Mouse (Mus musculus) frontal cortex, adult (tissue): ENCODE measurements around the gene Npas3.

Experiments used
- ATAC-seq: cut with Nextera tagmentation; 2 replicates; pipeline ENCODE4 v1.9.2; 2017; ENCODE audit warnings: mild to moderate bottlenecking, moderate library complexity, mixed read lengths; ENCODE audit not compliant: low TSS enrichment

Npas3 gene

DNA sequence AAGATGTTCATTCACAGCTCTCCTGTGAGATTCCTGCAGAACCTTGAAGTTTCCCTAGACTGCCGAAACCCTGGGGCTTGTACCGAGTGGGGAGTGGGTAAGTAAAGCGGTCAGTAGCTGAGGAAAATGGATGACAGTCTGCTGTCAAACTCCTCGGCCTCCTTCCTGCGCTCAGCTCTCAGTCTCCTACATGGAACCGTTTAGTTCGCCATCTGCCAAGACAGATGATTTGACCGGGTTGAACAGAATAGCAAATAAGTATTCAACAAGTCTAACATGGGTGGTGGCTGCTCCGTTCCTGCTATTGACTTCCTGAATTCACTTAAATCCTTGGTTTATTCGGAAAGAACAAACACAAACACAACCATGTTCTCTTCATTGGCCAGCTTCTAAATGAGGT is 541.0 kb downstream of the Npas3 start:
- no peak for ATAC-seq

GRCm38 (mm10) chr12:53794718-53795400 is 546.4 kb downstream of the Npas3 start:
- ATAC-seq, result no peak

GRCm38 (mm10) chr12:53801831-53802230 is 553.4 kb downstream of the Npas3 start:
- no peak for ATAC-seq

DNA sequence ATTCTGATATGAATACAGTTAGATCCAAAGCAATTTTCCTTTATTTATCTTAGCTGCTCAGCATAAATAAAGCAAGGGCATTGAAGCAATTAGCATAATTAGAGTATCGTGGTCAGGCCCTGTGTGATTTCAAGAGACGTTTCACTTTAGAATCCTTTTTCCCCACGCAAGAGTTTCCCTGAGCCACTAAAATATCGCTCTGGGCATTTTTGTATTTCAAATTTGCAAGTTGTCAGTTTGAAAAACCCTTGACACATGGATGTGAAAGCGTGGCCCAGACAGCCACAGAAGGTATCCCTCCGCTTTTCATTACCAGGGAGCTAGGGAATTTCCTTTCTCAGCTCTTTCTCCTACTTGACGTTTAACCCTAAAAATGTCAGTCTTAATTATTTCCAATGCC is 553.9 kb downstream of the Npas3 start:
- no peak for ATAC-seq

GRCm38 (mm10) chr12:53810081-53810480 is 561.6 kb downstream of the Npas3 start:
- ATAC-seq, result no peak

DNA sequence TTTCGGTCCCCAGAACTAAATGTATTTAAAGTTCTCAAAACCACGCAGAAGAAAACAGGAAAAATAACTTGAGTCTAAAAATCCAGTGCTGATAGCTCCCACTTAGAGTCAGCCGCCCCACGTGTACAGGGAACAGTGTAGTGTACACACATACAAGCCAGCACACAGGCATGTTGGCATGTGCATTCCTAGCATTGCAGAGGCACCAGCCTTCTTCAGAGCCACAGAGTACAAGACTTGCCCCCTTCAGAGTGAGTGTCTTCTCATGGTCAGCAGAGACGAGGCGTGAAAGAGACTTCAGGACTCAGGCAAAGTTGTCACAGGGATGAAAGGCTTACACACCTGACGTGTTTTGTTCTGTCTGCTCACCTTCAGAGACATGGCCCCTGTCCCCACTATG is 565.8 kb downstream of the Npas3 start:
- no peak for ATAC-seq

- no peak for ATAC-seq
These were observed 571.5 kb downstream of the Npas3 start for GRCm38 (mm10) chr12:53819982-53820381.

- no peak for ATAC-seq
These were observed 574.4 kb downstream of the Npas3 start for GRCm38 (mm10) chr12:53822881-53823280.

GRCm38 (mm10) chr12:53825251-53825650 is 576.8 kb downstream of the Npas3 start:
- ATAC-seq, result no peak

- ATAC-seq, result peak; percentile 81
These were observed 577.6 kb downstream of the Npas3 start for GRCm38 (mm10) chr12:53825898-53826605.

- no peak; the same call in 1 of the 2 replicates for ATAC-seq
These were observed 578.3 kb downstream of the Npas3 start for GRCm38 (mm10) chr12:53826812-53827211.

- no peak for ATAC-seq
These were observed 584.1 kb downstream of the Npas3 start for GRCm38 (mm10) chr12:53832590-53832989.

DNA sequence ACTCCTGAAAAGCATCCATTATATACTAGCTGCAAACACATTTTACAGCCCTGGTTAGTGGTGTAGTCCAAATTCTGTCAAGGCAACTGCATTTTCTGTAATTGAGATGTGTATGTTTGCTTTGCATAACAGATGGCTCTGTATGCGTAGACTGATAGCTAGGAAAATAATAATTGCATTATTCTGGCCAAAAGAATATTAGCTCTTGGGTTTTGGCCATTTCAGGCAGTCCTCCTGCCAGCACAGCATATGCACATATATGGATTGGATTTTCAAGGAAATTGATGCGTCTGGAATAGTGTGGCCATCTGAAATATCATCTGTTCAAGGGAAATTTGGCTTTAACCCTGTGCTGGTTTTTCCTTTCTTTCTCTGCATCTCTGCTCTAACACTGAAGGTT is 584.9 kb downstream of the Npas3 start:
- no peak for ATAC-seq

- no peak for ATAC-seq
These were observed 587.7 kb downstream of the Npas3 start for GRCm38 (mm10) chr12:53836031-53836790.

- no peak for ATAC-seq
These were observed 588.9 kb downstream of the Npas3 start for GRCm38 (mm10) chr12:53837408-53837807.

GRCm38 (mm10) chr12:53838541-53838940 is 590.1 kb downstream of the Npas3 start:
- ATAC-seq, result no peak

DNA sequence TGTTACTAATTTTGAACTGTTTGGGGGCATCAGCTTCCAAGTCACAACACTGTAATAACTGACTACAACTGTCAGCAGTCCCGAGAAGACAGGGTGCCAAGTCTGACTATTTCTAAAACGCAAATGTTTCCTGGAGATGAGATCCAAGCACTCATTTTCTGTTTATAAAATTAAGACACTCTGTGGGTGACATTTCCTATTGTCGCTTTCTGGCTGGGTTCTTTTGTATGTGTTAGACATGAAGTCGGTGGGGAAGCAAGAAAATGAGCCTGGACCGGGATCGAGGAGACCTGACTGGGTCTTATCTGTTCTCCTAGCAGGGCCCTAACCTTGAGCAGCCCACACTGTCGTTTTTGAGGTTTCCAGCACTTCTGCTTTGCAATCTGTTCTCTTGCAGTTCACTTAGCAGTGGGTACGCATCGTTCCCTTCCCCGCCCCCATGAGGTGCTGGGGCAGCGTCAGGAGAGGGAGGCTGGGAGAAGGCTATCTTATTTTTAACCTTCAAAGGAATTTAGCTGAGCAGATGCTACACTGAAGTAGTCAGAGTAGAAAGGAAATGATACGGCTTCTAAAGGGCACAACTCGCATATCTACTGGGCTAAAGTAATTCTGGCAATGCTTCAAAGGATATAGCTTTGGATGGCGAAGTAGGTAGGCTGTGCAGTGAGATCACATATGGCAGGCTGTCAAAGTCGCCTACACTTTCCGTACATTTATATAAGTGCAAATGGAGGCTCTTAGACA is 593.6 kb downstream of the Npas3 start:
- ATAC-seq, result peak; percentile 84

DNA sequence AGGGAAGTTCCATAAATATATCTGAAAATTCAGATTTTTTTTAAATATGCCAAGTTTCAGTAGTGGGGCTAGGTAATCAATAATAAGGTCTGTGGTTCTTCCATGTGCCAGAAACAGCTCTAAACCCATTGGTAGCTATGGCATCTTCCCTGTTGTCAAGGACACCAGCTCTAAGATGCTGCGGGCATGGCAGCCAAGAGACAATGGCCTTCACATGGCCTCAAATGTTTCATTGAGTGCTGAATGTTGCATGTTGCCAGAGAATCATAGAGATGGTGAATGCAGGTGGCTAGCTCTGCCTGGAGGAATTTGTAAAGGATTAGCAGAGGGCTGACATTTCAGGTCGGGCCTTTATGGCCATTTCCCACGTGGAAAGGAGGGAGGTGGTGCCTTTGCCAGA is 595.1 kb downstream of the Npas3 start:
- no peak for ATAC-seq

DNA sequence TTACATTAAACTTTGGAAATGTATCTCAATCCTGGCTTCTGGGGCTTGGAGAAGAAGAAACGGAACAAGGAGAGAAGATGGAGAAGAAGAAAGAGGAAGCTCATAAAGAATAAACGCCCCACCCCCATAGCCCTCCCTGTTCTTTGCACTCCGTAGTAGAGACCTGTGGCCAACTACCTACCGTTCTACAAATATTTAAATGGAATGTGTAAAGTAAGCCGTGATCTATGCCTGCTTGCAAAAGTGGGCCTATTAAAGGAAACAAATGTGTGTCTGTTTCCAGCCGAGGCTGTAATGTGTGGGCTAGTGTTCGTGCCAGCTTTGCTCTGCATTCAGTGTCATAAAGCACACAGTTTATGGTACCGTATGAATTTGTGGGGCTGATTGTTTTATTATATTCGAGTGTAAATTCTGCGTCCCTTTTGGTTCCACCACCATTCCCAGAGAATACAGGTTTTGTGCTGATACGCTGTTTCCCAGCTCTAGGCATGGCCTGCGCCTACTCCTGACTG is 597.7 kb downstream of the Npas3 start:
- peak; percentile 25; the same call in 1 of the 2 replicates for ATAC-seq

- ATAC-seq, result no peak
These were observed 600.8 kb downstream of the Npas3 start for GRCm38 (mm10) chr12:53849263-53849662.

DNA sequence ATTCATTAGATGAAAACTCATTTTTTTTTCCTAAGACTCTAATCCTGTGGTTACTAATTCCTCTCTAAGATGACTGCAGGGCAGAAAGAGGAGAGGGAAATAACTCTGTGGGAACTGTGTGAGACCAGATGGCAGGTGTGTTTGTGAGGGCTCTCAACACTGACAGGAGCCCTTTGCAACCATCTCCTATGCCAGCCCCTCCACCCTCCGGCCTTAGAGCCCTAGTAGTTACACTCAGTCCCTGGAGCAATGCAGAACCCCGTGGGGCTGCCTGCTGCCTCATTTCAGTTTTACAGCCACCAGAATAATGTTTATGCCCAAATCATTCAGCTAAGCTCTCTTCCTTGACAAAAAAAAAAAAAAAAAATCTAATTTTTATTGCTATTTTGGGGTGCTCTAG is 604.0 kb downstream of the Npas3 start:
- no peak for ATAC-seq

DNA sequence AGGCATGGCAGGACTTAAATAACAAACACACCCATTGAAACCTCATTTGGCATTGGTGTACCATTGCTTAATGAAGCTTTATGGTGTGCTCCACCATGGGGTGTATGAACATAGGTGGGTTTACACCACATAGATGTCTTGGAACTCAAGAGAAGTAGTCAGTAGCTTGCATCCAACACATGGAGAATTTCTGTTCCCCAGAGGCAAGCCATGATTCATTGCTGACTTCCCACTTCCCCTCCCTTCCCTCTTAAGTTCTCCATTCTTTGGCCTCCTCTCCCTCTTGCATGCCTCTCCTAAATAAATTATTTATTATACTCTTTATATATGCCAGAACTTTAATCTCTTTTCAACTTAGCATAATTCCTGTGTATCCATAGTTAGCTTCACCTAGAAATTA is 611.7 kb downstream of the Npas3 start:
- ATAC-seq, result no peak
